Mouse (Mus musculus): ENCODE measurements at regions not wholly inside any gene's neighbourhood (a gene's known extent, or its start where the extent isn't known, plus 50 kb on each side); places are given as distances from the start of the nearest gene placed in this dataset.

GRCm38 (mm10) chr7:134436917-134437316 lies 51.5 kb upstream of the D7Ertd443e start:
- H3K9ac ChIP-seq: no peak overlapping the region
- no peak for ATAC-seq (ENCODE audit: low FRiP score, low read depth)
- no peak overlapping the region for H3K4me3 ChIP-seq
- H3K36me3 ChIP-seq: no peaks in the 10 kb centered on the region
- H3K4me2 ChIP-seq (replicated peaks): no peak overlapping the region
- 89% methylated on average over 3 of the region's 3 CpGs for WGBS
- no peaks in the 10 kb centered on the region for H3K4me1 ChIP-seq
- no peak overlapping the region for H3K27ac ChIP-seq
- H3K9me3 ChIP-seq: 0 out of 2 replicates have a peak, but pooled peaks cover 4% of the 10 kb centered on the region
- H3K27me3 ChIP-seq: no peaks in the 10 kb centered on the region

- Histone ChIP-seq H3K9ac (no peak overlapping the region), H3K27ac (no peak overlapping the region), H3K4me1 (no peaks in the 10 kb centered on the region), H3K4me3 (no peak overlapping the region), H3K4me2 (replicated peaks) (no peak overlapping the region), H3K9me3 (0 out of 2 replicates have a peak, but pooled peaks cover 4% of the 10 kb centered on the region), H3K36me3 (no peaks in the 10 kb centered on the region), H3K27me3 (no peaks in the 10 kb centered on the region)
- no peak for ATAC-seq (ENCODE audit: low FRiP score, low read depth)
- WGBS: 89% methylated on average over 5 of the region's 5 CpGs
Measured at GRCm38 (mm10) chr7:134439281-134439680, 53.8 kb upstream of the D7Ertd443e start.

- ATAC-seq (ENCODE audit: low FRiP score, low read depth): no peak
Measured at GRCm38 (mm10) chr7:134445008-134445806, 59.7 kb upstream of the D7Ertd443e start.

GRCm38 (mm10) chr7:134447648-134448202 lies 62.3 kb upstream of the D7Ertd443e start:
- H3K9ac ChIP-seq: no peak overlapping the region
- ATAC-seq (ENCODE audit: low FRiP score, low read depth): no peak
- no peaks in the 10 kb centered on the region for H3K27me3 ChIP-seq
- H3K27ac ChIP-seq: no peak overlapping the region
- H3K4me1 ChIP-seq: no peaks in the 10 kb centered on the region
- no peaks in the 10 kb centered on the region for H3K36me3 ChIP-seq
- no peak overlapping the region for H3K4me2 ChIP-seq (replicated peaks)
- no peaks in the 10 kb centered on the region for H3K9me3 ChIP-seq
- H3K4me3 ChIP-seq: no peak overlapping the region

More at GRCm38 (mm10) chr7:134445008-134445806, 59.7 kb upstream of the D7Ertd443e start:
- Histone ChIP-seq H3K27me3 (no peaks in the 10 kb centered on the region), H3K4me1 (no peaks in the 10 kb centered on the region), H3K4me3 (no peak overlapping the region), H3K4me2 (replicated peaks) (no peak overlapping the region), H3K9me3 (no peaks in the 10 kb centered on the region), H3K9ac (no peak overlapping the region), H3K27ac (no peak overlapping the region), H3K36me3 (no peaks in the 10 kb centered on the region)
- 68% methylated on average over 8 of the region's 8 CpGs for WGBS

GRCm38 (mm10) chr7:134448831-134449230 lies 63.4 kb upstream of the D7Ertd443e start:
- Histone ChIP-seq H3K9ac (no peak overlapping the region), H3K4me3 (no peak overlapping the region), H3K4me1 (no peaks in the 10 kb centered on the region), H3K9me3 (peaks cover 6% of the 10 kb centered on the region; the same call in 1 of the 2 replicates), H3K4me2 (replicated peaks) (no peak overlapping the region), H3K27me3 (no peaks in the 10 kb centered on the region), H3K27ac (no peak overlapping the region), H3K36me3 (no peaks in the 10 kb centered on the region)
- 93% methylated on average over 2 of the region's 2 CpGs for WGBS
- ATAC-seq (ENCODE audit: low FRiP score, low read depth): no peak

GRCm38 (mm10) chr7:134462677-134463076 lies 77.2 kb upstream of the D7Ertd443e start:
- Histone ChIP-seq H3K4me3 (no peak overlapping the region), H3K4me1 (no peaks in the 10 kb centered on the region), H3K9me3 (no peaks in the 10 kb centered on the region), H3K4me2 (replicated peaks) (no peak overlapping the region), H3K9ac (no peak overlapping the region), H3K27ac (no peak overlapping the region), H3K27me3 (no peaks in the 10 kb centered on the region), H3K36me3 (no peaks in the 10 kb centered on the region)
- no peak for ATAC-seq (ENCODE audit: low FRiP score, low read depth)
- WGBS: 63% methylated on average over 3 of the region's 3 CpGs

- Histone ChIP-seq H3K9me3 (no peaks in the 10 kb centered on the region), H3K4me1 (no peaks in the 10 kb centered on the region), H3K27ac (no peak overlapping the region), H3K9ac (no peak overlapping the region), H3K4me2 (replicated peaks) (no peak overlapping the region), H3K4me3 (no peak overlapping the region), H3K27me3 (no peaks in the 10 kb centered on the region), H3K36me3 (no peaks in the 10 kb centered on the region)
- 95% methylated on average over 4 of the region's 4 CpGs for WGBS
- ATAC-seq (ENCODE audit: low FRiP score, low read depth): no peak
Measured at GRCm38 (mm10) chr7:134463380-134463779, 77.9 kb upstream of the D7Ertd443e start.

GRCm38 (mm10) chr7:134467216-134467615 lies 81.8 kb upstream of the D7Ertd443e start:
- H3K4me3 ChIP-seq: no peak overlapping the region
- H3K9ac ChIP-seq: no peak overlapping the region
- no peak overlapping the region for H3K4me2 ChIP-seq (replicated peaks)
- no peak for ATAC-seq (ENCODE audit: low FRiP score, low read depth)
- no peaks in the 10 kb centered on the region for H3K36me3 ChIP-seq
- WGBS: 82% methylated on average over 3 of the region's 3 CpGs
- H3K27ac ChIP-seq: no peak overlapping the region
- no peaks in the 10 kb centered on the region for H3K27me3 ChIP-seq
- H3K4me1 ChIP-seq: no peaks in the 10 kb centered on the region
- H3K9me3 ChIP-seq: no peaks in the 10 kb centered on the region

- no peak overlapping the region for H3K27ac ChIP-seq
- H3K9ac ChIP-seq: no peak overlapping the region
- no peak overlapping the region for H3K4me2 ChIP-seq (replicated peaks)
- 25% methylated on average over 2 of the region's 2 CpGs for WGBS
- no peaks in the 10 kb centered on the region for H3K36me3 ChIP-seq
- no peaks in the 10 kb centered on the region for H3K27me3 ChIP-seq
- H3K9me3 ChIP-seq: no peaks in the 10 kb centered on the region
- no peaks in the 10 kb centered on the region for H3K4me1 ChIP-seq
- no peak for ATAC-seq (ENCODE audit: low FRiP score, low read depth)
- no peak overlapping the region for H3K4me3 ChIP-seq
Measured at GRCm38 (mm10) chr7:134471286-134471685, 85.8 kb upstream of the D7Ertd443e start.

- no peak overlapping the region for H3K4me2 ChIP-seq (replicated peaks)
- no peaks in the 10 kb centered on the region for H3K9me3 ChIP-seq
- no peaks in the 10 kb centered on the region for H3K27me3 ChIP-seq
- no peaks in the 10 kb centered on the region for H3K4me1 ChIP-seq
- no peak overlapping the region for H3K27ac ChIP-seq
- H3K9ac ChIP-seq: no peak overlapping the region
- H3K4me3 ChIP-seq: no peak overlapping the region
- 74% methylated on average over 4 of the region's 4 CpGs for WGBS
- no peaks in the 10 kb centered on the region for H3K36me3 ChIP-seq
- no peak for ATAC-seq (ENCODE audit: low FRiP score, low read depth)
Measured at GRCm38 (mm10) chr7:134491326-134491725, 105.9 kb upstream of the D7Ertd443e start.

GRCm38 (mm10) chr7:134497219-134497618 lies 111.8 kb upstream of the D7Ertd443e start:
- Histone ChIP-seq H3K9me3 (no peaks in the 10 kb centered on the region), H3K4me2 (replicated peaks) (no peak overlapping the region), H3K27ac (no peak overlapping the region), H3K9ac (no peak overlapping the region), H3K36me3 (no peaks in the 10 kb centered on the region), H3K4me3 (no peak overlapping the region), H3K27me3 (no peaks in the 10 kb centered on the region), H3K4me1 (peaks cover 36% of the 10 kb centered on the region)
- 56% methylated on average over 11 of the region's 11 CpGs for WGBS
- ATAC-seq (ENCODE audit: low FRiP score, low read depth): no peak

GRCm38 (mm10) chr7:134497870-134498269 lies 112.4 kb upstream of the D7Ertd443e start:
- no peak for ATAC-seq (ENCODE audit: low FRiP score, low read depth)
- Histone ChIP-seq H3K4me3 (no peak overlapping the region), H3K36me3 (no peaks in the 10 kb centered on the region), H3K27ac (no peak overlapping the region), H3K9ac (no peak overlapping the region), H3K27me3 (no peaks in the 10 kb centered on the region), H3K9me3 (no peaks in the 10 kb centered on the region), H3K4me2 (replicated peaks) (no peak overlapping the region), H3K4me1 (peaks cover 36% of the 10 kb centered on the region)
- 69% methylated on average over 4 of the region's 4 CpGs for WGBS

Data from limb, embryonic 13.5 days (tissue).